Mouse (Mus musculus) hindlimb bud, embryonic 11.5 days (tissue): ENCODE data around the gene 4930519G04Rik.
A peak's percentile ranks its signal among the peaks of the same experiment; 100 is the strongest.
"Not testable (repeated sequence)": the region's sequence is repeated elsewhere in the genome, so short reads cannot be mapped to it uniquely, and the experiment has no call there.

Source experiments
- DNase-seq: peaks from one replicate; pipeline ENCODE4 v3.0.0-alpha.2; 2012; ENCODE audit warnings: low read depth, low spot score; ENCODE audit errors: extremely low spot score

4930519G04Rik gene

DNA sequence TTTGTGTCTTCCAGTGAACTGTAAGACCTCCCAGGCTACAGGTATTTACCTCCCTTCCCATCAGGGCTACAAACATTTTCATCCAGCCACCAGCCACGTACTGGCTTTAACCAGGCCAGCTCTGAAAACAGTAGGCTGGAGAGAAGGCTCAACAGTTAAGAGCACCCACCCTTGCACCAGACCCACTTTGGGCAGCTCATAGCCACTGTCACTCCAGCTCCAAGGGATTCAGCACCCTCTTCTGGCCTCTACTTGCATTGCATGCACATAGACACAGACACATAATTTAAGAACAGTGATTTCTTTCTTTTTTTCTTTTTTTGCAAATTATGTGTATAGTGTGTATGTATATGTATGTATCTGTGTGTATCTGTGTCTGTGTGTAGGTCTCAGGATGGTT is 48.9 kb downstream of the 4930519G04Rik start:
- DNase-seq = no peak

DNA sequence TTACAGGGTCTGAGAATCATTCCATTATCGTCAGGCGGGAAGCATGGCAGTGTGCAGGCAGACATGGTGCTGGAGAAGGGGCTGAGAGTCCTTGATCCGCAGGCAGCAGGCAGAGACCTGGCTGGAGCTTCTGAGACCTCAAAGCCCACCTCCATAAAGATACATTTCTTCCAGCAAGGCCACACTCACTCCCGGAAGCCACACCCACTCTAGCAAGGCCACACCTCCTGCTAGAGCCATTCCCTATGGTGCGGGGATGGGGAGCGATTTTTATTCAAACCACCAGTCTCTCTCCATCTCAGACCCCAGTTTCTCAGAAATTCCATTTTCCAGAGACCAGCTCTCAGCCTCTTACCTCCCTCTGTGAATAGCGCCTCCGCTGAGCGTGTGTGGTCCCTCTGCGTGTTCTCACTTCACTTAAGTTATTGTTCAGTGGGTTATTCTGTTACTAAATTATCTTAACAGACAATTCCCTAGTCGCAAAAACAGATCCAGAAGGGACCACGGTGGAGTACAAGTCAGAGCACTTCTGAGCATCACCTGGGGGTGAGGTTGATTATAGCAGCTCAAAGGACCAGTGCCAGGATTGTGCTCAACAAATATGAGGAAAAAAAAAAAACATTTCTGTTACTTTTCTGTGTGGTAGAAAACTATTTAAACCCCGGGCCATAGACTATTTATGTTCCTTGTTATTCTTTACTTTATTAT is 55.3 kb downstream of the 4930519G04Rik start:
- no peak for DNase-seq

DNA sequence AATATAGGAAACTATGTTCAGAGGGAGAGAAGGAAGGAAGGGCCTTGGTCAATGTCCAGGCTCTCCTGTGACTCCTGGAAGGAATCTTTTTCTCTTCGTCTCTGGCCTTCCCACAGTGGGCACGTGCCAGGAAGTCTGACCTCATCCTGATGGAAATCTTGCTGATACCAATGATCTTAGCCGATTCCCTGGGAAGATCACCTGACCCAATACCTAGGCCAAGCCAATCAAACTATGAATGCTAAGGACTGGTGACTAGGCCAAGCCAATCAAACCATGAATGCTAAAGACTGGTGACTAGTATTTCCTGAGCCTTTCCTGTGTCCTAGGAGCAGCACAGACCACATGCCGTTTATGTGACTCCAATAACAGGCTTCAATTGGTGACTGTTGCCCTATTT is 60.2 kb downstream of the 4930519G04Rik start:
- no peak for DNase-seq

DNA sequence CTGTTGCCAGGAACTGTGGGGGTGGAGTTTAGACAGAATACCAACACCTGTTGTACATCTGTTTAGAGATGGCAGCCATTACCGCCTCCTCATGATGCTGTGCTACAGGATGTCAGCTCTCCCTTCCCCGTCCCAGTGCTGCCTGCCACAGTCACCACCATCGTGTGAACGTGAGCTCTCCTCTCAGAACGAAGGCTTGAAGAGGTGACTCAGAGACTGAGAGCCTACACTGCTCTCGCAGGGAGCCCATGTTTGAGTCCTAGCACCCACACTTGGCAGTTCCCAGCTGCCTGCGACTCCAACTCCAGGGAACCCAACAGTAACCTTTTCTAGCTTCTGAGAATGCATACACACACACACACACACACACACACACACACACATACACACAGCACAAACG is 61.4 kb downstream of the 4930519G04Rik start:
- DNase-seq = no peak

DNA sequence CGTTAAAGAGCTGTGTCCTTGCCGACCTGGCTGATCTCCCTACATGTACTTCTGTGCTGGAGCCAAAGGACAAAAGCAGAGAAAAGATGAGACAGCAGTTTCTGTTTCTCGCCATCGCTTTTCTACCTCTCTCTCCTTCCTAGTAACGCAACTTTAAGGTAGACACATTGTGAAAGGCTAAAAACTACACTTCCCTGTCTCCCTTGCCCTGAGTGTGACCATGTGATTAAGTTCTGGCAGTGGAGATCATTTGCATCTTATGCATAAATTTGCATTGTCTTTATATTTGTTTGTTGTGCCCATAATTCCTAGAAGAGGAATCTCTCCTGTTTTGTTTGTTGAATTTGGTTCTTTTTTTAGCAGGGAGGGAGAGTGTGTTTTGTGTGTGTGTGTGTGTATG is 62.4 kb downstream of the 4930519G04Rik start:
- DNase-seq = no peak

DNA sequence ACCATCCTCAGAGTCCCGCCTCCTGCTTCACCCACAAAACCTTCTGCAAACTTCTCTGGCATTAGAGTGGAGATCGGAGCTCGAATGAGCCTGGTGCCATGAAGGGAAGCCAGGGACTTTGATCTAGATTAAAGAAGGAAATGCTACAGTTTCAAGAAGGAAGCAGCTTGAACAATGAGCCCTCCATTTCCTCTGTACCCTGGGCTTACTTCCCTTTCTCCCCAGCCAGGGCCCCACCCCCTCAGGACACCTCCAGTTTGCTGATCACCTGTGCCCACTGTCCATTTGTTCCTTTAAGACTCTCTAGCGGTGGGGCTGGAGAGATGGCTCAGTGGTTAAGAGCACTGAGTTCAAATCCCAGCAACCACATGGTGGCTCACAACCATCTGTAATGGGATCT is 63.3 kb downstream of the 4930519G04Rik start:
- DNase-seq = no peak

DNA sequence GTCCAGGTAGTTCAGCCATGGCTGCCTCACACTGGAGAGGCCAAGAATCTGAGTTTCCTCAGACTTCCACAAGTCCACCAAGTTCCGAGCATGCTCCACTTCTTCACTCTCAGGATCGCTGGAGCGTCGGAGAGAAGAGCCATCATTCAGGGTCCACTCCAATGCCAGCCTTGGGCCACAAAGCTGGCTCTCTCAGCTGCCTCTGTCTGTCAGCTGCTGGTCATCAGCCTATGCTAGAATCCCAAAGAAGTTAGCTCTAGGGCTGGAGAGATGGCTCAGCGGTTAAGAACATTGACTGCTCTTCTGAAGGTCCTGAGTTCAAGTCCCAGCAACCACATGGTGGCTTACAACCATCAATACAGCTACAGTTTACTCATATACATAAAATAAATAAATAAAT is 63.9 kb downstream of the 4930519G04Rik start:
- not testable (repeated sequence) for DNase-seq

DNA sequence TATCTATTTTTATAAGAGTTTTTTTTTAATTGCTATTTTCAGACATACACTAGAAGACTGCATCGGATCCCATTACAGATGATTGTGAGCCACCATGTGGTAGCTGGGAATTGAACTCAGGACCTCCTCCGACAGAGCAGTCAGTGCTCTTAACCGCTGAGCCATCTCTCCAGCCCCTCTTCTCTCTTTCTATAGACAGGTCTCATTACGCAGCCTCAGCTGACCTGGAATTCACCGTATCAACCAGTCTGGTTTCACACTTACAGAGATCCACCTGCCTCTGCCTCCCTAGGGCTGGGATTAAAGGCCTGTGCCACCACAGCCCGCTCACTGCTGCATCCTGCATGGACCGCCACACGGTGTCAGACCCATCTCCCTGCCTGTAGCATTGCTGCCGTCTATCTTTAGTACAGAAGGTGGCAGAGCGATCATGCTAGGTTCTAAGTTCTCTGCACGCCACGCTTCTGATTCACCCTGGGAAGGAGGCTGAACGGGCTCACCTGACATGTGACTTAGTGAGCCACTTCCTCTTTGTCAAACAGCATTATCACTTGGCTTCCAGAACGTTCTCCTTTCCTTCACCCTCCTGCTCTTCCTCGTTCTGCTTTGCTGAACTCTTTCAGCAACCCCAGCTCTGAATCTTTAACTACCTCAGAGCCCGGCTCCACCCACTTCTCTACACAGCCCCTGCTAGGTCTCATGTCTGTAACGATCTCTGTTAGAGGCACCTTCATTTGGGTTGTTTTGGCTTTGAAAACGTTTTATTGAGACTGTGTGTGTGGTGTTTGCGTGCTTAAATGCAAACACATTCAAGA is 68.3 kb downstream of the 4930519G04Rik start:
- DNase-seq = no peak

DNA sequence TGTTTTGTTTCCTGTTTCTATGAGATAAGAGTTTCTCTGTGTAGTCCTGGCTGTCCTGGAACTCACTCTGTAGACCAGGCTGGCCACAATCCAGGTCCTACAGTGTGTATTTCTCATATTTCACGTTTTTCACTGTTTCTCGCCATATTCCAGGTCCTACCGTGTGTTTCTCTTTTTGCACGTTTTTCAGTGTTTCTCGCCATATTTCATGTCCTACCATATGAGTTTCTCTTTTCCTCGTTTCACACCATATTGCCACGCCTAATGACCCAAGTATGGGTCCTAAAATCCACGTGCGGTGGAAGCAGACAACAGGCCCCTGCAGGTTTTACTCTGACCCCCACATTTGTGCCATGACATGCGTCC is 68.9 kb downstream of the 4930519G04Rik start:
- peak; percentile 52 for DNase-seq

DNA sequence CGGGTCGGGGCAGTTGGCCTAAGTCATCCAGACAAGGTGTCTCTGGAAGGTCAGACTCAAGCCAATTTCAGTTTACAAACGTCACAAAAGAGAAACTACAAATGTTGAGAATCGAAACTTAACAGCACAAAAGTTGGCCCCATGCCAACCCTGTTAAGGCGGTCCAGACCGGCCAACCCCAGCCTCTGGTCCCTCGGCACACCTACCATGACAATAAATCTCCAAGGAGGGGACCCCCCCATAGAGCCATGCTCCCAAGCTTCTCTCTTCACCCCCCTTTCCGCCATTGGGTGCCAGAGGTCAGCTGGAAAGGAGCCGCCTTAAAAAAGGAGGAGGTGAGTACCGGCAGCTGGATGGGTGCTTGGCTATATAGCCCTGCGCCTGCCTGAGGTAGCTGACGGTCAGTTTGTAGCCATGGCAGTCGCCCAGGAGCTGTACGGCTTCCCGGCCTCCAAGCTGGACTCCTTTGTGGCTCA is 69.6 kb downstream of the 4930519G04Rik start, which contains the start of gene Oasl1:
Gene Oasl1 (plus strand): TSS at position 243 of the 476 bp plus-strand sequence.
- no peak for DNase-seq

DNA sequence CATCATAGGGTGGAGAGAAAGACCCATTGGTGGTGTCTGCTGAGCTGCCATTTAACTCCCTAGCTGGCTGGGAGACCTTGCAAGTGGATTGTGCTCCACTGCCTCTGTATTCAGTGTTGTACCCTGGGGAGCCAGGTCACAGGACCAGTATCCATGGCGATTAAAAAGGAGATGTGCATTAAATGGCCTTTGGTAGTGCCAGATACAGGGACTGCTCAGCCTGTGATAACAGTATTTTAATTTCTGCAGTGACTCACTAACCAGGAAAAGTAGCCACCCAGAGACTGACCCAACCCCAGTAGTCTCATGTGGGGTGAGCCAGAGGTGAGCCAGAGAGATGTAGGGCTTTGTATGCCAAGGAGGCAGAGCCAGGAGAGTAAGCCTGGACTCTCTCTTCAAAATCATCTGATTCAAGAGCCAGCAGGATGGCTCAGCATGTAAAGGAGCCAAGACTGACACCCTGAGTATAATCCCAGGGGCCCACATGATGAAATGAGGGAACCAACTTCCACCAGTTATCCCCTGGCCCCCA is 72.8 kb downstream of the 4930519G04Rik start:
- no peak for DNase-seq

DNA sequence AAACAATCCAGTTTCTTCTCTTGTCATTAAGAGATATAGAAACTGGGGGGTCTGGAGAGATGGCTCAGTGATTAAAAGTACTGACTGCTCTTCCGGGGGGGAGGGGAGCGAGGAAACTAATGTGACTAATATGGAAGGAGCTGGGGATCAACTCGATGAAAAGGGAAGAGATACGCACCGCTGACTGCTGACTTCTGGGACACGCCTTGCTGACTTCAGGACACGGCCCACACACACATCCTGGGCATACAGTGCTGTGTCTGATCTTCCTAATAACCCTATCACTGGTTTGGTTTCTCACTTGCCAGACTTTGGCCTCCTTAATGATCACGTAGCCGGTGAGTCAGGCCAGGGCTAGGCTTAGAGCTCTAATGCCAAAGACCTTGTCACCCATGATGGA is 73.3 kb downstream of the 4930519G04Rik start:
- no peak for DNase-seq

DNA sequence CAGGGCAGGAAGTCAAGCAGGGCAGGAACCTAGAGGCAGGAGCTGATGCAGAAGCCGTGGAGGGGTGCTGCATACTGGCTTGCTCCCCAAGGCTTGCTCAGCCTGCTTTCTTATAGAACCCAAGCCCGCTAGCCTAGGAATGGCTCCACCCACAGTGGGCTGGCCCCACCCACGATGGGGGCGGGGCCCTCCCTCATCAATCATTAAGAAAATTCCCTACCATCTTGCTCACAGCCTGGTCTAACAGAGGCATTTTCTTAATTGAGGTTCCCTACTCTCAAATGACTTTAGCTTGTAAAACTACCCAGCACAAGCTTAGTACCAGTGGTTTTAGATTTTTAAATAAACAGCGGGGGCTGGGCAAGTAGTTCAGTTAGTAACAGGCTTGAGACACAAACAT is 78.2 kb downstream of the 4930519G04Rik start:
- DNase-seq = no peak

DNA sequence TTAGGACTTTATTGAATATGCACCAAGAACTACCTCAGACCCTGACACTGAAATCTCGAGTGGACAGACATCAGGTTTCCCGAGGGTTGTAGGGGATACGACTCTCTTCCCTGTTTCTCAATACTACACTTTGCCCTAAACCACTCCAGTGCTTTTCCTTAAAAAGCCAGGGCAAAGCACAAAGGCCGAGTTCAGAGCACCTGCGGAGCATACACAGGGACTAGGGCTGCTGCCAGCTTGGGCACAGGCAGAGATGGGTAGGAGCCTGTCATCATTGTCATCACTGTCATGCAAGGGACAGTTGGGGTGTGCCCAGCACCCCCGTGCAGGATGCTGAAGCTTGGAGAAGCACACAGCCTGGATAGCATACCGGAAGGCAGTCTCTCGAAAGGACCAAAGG is 79.7 kb downstream of the 4930519G04Rik start:
- DNase-seq = no peak
